Mouse (Mus musculus) embryonic facial prominence, embryonic 14.5 days (tissue): Measurements from ENCODE around the gene Nnat. TPM values are rescaled to one million over a fixed set of nuclear protein-coding genes. Genes with fewer than 3 reads are reported as not detected.

ENCODE experiments used
- ATAC-seq: fragments of 200-750 bp; cut with Nextera tagmentation; 2 replicates; pipeline ENCODE4 v1.8.0; 2017; ENCODE audit warnings: low read depth, moderate number of reproducible peaks, moderate TSS enrichment
- DNase-seq: peaks from one replicate; pipeline ENCODE4 v3.0.0-alpha.2; 2015; ENCODE audit warnings: low spot score
- H3K27ac ChIP-seq: fragments of 300-500 bp; sonication (generic); replicated peaks from 2 replicates; pipeline ENCODE4 v1.5.1; 2014; ENCODE audit warnings: low read depth, mild to moderate bottlenecking, low read length, moderate library complexity
- H3K27me3 ChIP-seq: fragments of 300-500 bp; sonication (generic); replicated peaks from 2 replicates; pipeline ENCODE4 v1.6.1; 2014; ENCODE audit warnings: low read length; ENCODE audit not compliant: control insufficient read depth, insufficient read depth
- H3K36me3 ChIP-seq: fragments of 300-500 bp; sonication (generic); 2 replicates; pipeline ENCODE4 v1.6.1; 2014; ENCODE audit warnings: low read length, mixed read lengths; ENCODE audit not compliant: control insufficient read depth, insufficient read depth
- H3K4me1 ChIP-seq: fragments of 300-500 bp; sonication (generic); 2 replicates; pipeline ENCODE4 v1.6.1; 2014; ENCODE audit warnings: antibody characterized with exemption, low read length; ENCODE audit not compliant: control insufficient read depth, insufficient read depth
- H3K4me2 ChIP-seq: fragments of 300-500 bp; sonication (generic); 2 replicates; pipeline ENCODE4 v1.6.1; 2014; ENCODE audit warnings: low read depth, mild to moderate bottlenecking, low read length, moderate library complexity, mixed read lengths
- H3K4me3 ChIP-seq: fragments of 300-500 bp; sonication (generic); 2 replicates; pipeline ENCODE4 v1.5.1; 2014; ENCODE audit warnings: low read depth, mild to moderate bottlenecking, low read length
- H3K9ac ChIP-seq: fragments of 300-500 bp; sonication (generic); 2 replicates; pipeline ENCODE4 v1.6.1; 2014; ENCODE audit warnings: low read depth, mild to moderate bottlenecking, low read length, moderate library complexity, mixed read lengths
- H3K9me3 ChIP-seq: fragments of 300-500 bp; sonication (generic); 2 replicates; pipeline ENCODE4 v1.6.1; 2016; ENCODE audit warnings: low read length; ENCODE audit not compliant: control insufficient read depth
- WGBS: fragments of 180-500 bp; shearing (Covaris S2); extraction: QIAGEN DNeasy Blood & Tissue Kit; methylation state at CpG from one replicate; pipeline ENCODE4 v1.1.7; 2014; 5-methylcytosine and 5-hydroxymethylcytosine counted together
- polyA plus RNA-seq: library from polyadenylated mRNA; unstranded; fragments of >200 nt; fragmentation: Nextera tagmentation; extraction: Ambion mirVana; gene quantifications from 2 replicates; pipeline ENCODE4 v1.2.1, GENCODE M21; 2014

Nnat gene
- 348 and 416 TPM in 2 replicates for polyA plus RNA-seq

- H3K9me3 ChIP-seq, result peaks cover 68% of the 10 kb centered on the region
- H3K9ac ChIP-seq, result peak within 1 kb of the TSS; percentile 72
- peaks cover 79% of the 10 kb centered on the region for H3K36me3 ChIP-seq
- ATAC-seq, result peak; percentile 20; the same call in 1 of the 2 replicates
- peak within 1 kb of the TSS; percentile 65 for H3K27ac ChIP-seq
- peak; percentile 91 for DNase-seq
- H3K4me3 ChIP-seq, result peak within 1 kb of the TSS; percentile 52
- peaks cover 27% of the 10 kb centered on the region for H3K4me1 ChIP-seq
- H3K27me3 ChIP-seq, result no peaks in the 10 kb centered on the region
- peak within 1 kb of the TSS; percentile 68 for H3K4me2 ChIP-seq
- 62% methylated on average over 27 of the region's 27 CpGs for WGBS
Measured at GRCm38 (mm10) chr2:157559858-157560257, at the start of gene Nnat. TSS of gene Nnat (plus strand) at chr2:157560078.

DNA sequence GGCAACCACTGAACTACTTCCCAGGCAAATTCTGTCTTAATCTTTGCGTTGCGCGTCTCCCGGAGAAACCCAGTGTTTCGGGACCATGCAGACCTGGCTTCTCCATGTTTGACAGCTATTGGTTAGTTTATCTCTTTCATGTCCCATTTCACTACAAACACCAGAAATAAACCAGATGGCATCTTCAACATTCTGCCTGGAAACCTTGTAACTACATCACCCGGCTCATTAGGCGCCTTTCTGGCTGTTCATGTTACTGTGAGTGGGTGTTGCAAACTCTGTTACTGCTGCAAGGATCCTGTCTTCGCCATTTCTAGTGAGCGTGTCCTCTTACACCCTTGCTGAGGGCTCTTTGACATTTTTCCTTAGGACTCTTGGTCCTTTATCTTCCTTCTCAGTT is 47.0 kb upstream of the Nnat start:
- DNase-seq (no peak), ATAC-seq (no peak)
- H3K27me3 ChIP-seq, result no peaks in the 10 kb centered on the region
- H3K4me1 ChIP-seq, result peaks cover 19% of the 10 kb centered on the region
- 78% methylated on average over 9 of the region's 9 CpGs for WGBS
- 0 out of 2 replicates have a peak overlapping the region, but pooled peaks have one; percentile 46 for H3K27ac ChIP-seq
- H3K36me3 ChIP-seq, result no peaks in the 10 kb centered on the region
- H3K4me3 ChIP-seq, result no peak overlapping the region
- H3K4me2 ChIP-seq, result no peak overlapping the region
- H3K9me3 ChIP-seq, result no peaks in the 10 kb centered on the region
- no peak overlapping the region for H3K9ac ChIP-seq

GRCm38 (mm10) chr2:157513737-157514208 is 46.1 kb upstream of the Nnat start:
- DNase-seq (peak; percentile 71), ATAC-seq (peak; percentile 69)
- no peaks in the 10 kb centered on the region for H3K36me3 ChIP-seq
- 9% methylated on average over 9 of the region's 9 CpGs for WGBS
- no peaks in the 10 kb centered on the region for H3K27me3 ChIP-seq
- peaks cover 23% of the 10 kb centered on the region for H3K4me1 ChIP-seq
- H3K4me2 ChIP-seq, result no peak overlapping the region
- H3K27ac ChIP-seq, result peak overlapping the region; percentile 46; the same call in 1 of the 2 replicates
- no peaks in the 10 kb centered on the region for H3K9me3 ChIP-seq
- no peak overlapping the region for H3K4me3 ChIP-seq
- H3K9ac ChIP-seq, result no peak overlapping the region

GRCm38 (mm10) chr2:157514353-157514752 is 45.5 kb upstream of the Nnat start:
- H3K27me3 ChIP-seq, result no peaks in the 10 kb centered on the region
- H3K36me3 ChIP-seq, result no peaks in the 10 kb centered on the region
- H3K4me1 ChIP-seq, result peaks cover 23% of the 10 kb centered on the region
- H3K9ac ChIP-seq, result no peak overlapping the region
- WGBS, result 8% methylated on average over 4 of the region's 4 CpGs
- no peaks in the 10 kb centered on the region for H3K9me3 ChIP-seq
- DNase-seq, result peak; percentile 68
- H3K27ac ChIP-seq, result peak overlapping the region; percentile 46; the same call in 1 of the 2 replicates
- H3K4me2 ChIP-seq, result no peak overlapping the region
- no peak overlapping the region for H3K4me3 ChIP-seq
- peak; percentile 67 for ATAC-seq

- no peaks in the 10 kb centered on the region for H3K27me3 ChIP-seq
- no peaks in the 10 kb centered on the region for H3K9me3 ChIP-seq
- no peak overlapping the region for H3K27ac ChIP-seq
- H3K4me3 ChIP-seq, result no peak overlapping the region
- peaks cover 23% of the 10 kb centered on the region for H3K4me1 ChIP-seq
- WGBS, result 49% methylated on average over 6 of the region's 6 CpGs
- no peaks in the 10 kb centered on the region for H3K36me3 ChIP-seq
- DNase-seq, result no peak
- no peak for ATAC-seq
- no peak overlapping the region for H3K9ac ChIP-seq
- H3K4me2 ChIP-seq, result no peak overlapping the region
Measured at GRCm38 (mm10) chr2:157517526-157517925, 42.4 kb upstream of the Nnat start.

DNA sequence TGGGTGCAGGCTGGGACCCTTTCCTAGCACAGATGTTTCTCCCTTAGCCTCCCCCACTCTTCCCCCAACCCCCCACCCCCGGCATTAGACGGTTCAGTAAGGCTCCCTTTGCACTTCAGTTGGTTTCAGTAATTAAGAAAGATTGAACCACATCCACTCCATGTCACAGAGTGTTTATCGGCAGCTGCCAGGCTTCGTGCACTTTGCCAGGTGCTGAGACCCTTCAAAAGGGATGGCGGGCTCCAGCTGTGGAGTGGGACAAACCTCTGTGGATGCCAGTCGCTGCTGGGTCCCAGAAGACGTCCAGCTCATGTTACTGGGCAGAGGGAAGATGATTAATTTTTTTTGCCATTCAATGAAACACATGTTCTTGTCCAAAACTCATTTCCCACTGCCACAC is 41.4 kb upstream of the Nnat start:
- DNase-seq (peak; percentile 68), ATAC-seq (peak; percentile 43; the same call in 1 of the 2 replicates)
- Histone ChIP-seq H3K9ac (no peak overlapping the region), H3K4me3 (no peak overlapping the region), H3K27me3 (no peaks in the 10 kb centered on the region), H3K9me3 (no peaks in the 10 kb centered on the region), H3K4me1 (peaks cover 17% of the 10 kb centered on the region), H3K27ac (no peak overlapping the region), H3K4me2 (no peak overlapping the region), H3K36me3 (no peaks in the 10 kb centered on the region)
- 18% methylated on average over 7 of the region's 7 CpGs for WGBS

DNA sequence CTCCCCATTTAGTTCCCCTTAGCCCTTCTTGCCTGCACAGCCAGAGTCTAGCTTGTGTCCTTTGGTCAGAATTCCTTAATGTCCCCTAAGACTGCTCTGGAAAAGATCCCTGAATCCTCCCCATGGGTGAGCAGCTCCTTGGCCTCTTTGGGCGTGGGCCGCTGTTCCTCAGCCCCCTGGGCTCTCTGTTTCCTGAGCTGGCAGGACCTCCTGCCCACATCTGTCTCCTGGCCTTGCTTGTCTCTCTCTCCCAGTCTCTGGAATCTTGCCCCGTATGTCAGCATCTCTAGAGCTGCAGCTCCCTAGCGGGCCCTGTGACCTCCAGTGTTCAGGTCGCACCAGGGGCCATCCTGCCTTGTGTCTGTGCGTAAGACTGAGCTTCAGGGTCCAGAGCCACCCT is 40.4 kb upstream of the Nnat start:
- H3K36me3 ChIP-seq, result no peaks in the 10 kb centered on the region
- H3K9ac ChIP-seq, result no peak overlapping the region
- DNase-seq (no peak), ATAC-seq (no peak)
- WGBS, result 58% methylated on average over 6 of the region's 6 CpGs
- H3K4me2 ChIP-seq, result no peak overlapping the region
- no peak overlapping the region for H3K27ac ChIP-seq
- no peak overlapping the region for H3K4me3 ChIP-seq
- H3K9me3 ChIP-seq, result no peaks in the 10 kb centered on the region
- H3K4me1 ChIP-seq, result peaks cover 7% of the 10 kb centered on the region; the same call in 1 of the 2 replicates
- H3K27me3 ChIP-seq, result no peaks in the 10 kb centered on the region

DNA sequence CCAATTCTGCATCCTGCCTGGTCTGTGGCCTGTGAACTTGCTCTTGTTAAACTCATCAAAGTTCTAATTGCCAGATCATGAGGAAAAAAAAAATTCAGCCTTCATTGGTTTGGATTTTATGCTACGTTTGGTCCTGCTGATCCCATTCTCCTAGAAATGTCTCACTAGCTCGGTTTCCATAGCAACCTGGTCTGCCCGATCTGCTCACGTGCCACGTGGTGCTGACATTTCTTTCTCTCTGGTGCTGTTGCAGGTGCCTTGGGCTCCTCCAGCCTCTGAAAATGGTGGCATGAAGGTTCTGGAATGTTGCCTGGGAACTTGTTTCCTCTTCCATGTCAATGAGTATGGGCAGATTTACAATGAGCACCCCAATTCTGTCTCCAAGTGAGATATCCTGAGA is 39.4 kb upstream of the Nnat start:
- no peaks in the 10 kb centered on the region for H3K36me3 ChIP-seq
- no peak overlapping the region for H3K9ac ChIP-seq
- DNase-seq (peak; percentile 71), ATAC-seq (no peak)
- H3K27ac ChIP-seq, result no peak overlapping the region
- H3K4me3 ChIP-seq, result no peak overlapping the region
- no peaks in the 10 kb centered on the region for H3K27me3 ChIP-seq
- 32% methylated on average over 5 of the region's 5 CpGs for WGBS
- no peak overlapping the region for H3K4me2 ChIP-seq
- 0 out of 2 replicates have a peak, but pooled peaks cover 3% of the 10 kb centered on the region for H3K4me1 ChIP-seq
- no peaks in the 10 kb centered on the region for H3K9me3 ChIP-seq

DNA sequence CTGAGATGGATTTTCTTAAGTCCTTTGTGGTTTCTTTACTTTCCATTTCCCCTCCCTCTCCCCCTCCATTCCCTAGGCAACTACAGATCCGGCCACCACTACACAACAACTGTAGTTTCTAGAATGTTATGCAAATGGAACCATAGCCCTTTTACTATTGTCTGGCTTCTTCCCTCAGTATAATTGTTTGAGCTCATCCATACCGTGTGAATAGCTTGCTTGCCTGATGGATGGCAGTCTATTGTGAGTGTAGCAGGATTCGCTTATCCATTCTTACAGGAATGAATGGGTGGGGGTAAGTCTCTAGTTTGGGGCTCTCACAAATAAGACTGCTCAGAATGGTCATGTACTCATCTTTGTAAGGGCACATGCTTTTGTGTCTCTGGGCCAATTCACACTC is 37.3 kb upstream of the Nnat start:
- Histone ChIP-seq H3K27me3 (no peaks in the 10 kb centered on the region), H3K27ac (no peak overlapping the region), H3K36me3 (no peaks in the 10 kb centered on the region), H3K9ac (no peak overlapping the region), H3K4me3 (no peak overlapping the region), H3K4me2 (no peak overlapping the region), H3K4me1 (0 out of 2 replicates have a peak, but pooled peaks cover 3% of the 10 kb centered on the region), H3K9me3 (no peaks in the 10 kb centered on the region)
- ATAC-seq (no peak), DNase-seq (no peak)
- 65% methylated on average over 3 of the region's 3 CpGs for WGBS
